Mouse (Mus musculus) cortical plate, adult 2 months (tissue): ENCODE measurements around the gene Tab2.

Experiments
- CTCF ChIP-seq: fragments of 200-500 bp; IDR thresholded peaks from 2 replicates; pipeline ENCODE4 v1.5.1; 2011; ENCODE audit warnings: mild to moderate bottlenecking, control low read depth, low read length; ENCODE audit not compliant: insufficient read depth; ENCODE audit errors: extremely low read depth
- POLR2A ChIP-seq: fragments of 200-500 bp; IDR thresholded peaks from 2 replicates; pipeline ENCODE4 v1.6.1; 2011; ENCODE audit warnings: mild to moderate bottlenecking, low read length, control low read depth; ENCODE audit not compliant: insufficient read depth; ENCODE audit errors: extremely low read depth

GRCm38 (mm10) chr10:7992258-7992919, 36.4 kb upstream of the Tab2 start:
- TF ChIP-seq CTCF, result no peak
- TF ChIP-seq POLR2A, result no peak
